Mouse (Mus musculus) effector memory CD4-positive, alpha-beta T cell, adult 7 months (primary cell): ENCODE data around the gene Ncf2. TPM values are rescaled to one million over a fixed set of nuclear protein-coding genes. Genes with fewer than 3 reads are reported as not detected.

Experiments used
- polyA plus RNA-seq: library from polyadenylated mRNA; unstranded; fragments of 100-300 nt; shearing (Covaris generic); gene quantifications from one replicate; pipeline ENCODE4 v1.2.1, GENCODE M21; 2017

The Ncf2 gene
- 1.8 TPM for polyA plus RNA-seq

GRCm38 (mm10) chr1:152799897-152800296 lies at the start of gene Ncf2:
Gene Ncf2 (plus strand): TSS chr1:152800194.

DNA sequence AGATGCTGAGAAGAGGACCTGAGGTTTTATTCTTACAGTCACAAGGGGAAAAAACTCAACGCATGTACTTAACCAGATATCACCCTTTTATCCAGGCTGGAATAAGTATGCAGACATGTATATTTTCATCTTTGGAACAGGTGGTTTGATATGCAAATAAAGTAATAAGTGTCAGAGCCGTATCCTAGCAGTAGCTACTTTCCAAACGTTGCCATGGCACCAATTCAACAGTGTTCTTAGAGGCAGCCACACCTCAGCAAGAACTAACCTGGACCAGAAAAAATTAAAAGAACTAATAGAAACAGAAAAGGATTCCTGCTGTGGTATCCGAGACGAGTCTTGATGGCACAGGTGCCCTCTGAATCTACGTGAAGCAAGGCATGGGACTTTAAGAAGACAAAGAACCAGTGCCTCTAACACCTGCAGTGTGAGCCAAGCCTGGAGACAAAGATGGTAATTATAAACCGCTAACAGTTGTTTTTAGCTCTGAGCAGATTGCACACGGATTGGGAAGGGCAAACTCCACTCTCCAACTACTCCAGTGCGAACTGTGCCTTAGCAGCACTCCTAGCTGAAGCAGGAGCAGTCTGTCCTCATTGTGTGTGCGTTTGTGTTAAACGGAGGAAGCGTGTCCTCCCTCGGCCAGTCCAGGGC lies 49.6 kb upstream of the Ncf2 start, which contains the start of gene Apobec4:
Apobec4 (plus strand) TSS at position 240 of the 654 bp plus-strand sequence.

DNA sequence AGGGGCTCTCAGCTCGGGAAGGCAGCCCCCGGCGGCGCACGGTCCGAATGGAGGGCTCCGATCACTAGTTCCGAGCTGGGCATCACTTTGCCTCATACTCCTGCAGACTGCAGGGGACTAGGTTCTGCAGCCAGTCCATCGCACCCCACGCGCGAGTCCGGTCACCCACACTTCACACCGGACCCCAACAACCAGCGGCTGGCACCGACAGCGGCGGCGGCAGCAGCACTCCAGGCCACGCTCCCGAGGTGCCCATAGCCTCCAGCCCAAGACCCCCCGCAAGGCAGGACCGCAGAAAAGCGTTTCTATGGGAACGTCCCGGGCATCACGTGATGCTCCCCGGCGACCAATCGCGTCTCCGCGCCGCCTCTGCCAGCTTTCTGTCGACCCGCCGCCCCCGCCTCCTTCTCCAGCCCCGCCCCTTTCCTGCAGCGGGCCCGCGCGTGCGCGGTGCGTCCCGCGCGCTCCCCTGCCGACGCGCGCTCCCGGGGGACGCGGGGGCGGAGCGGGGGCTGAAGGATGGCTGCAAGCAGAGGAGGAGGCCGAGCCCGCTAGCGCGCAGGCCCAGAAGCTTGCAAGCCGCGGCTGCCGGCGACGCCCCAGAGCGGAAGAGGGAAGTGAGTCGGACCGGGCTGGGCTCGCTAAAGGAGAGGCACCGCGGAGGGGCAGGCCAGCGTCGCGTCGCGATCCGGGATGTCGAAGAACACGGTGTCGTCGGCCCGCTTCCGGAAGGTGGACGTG lies 33.8 kb upstream of the Ncf2 start, which contains the start of the genes Rgl1 and Arpc5:
Rgl1 (minus strand) TSS at position 320 of the 741 bp plus-strand sequence.
Arpc5 (plus strand) TSS at position 511 of the 741 bp plus-strand sequence.

Other genes with a start within 250 kb of the Ncf2 start
- gene Apobec4, start 49.6 kb upstream of the Ncf2 start, polyA plus RNA-seq = not detected
- 0.62 TPM for gene Rgl1, start 33.8 kb upstream of the Ncf2 start, polyA plus RNA-seq
- 620 TPM for gene Arpc5, start 33.7 kb upstream of the Ncf2 start, polyA plus RNA-seq
- 45.8 TPM for gene Smg7, start 102.5 kb downstream of the Ncf2 start, polyA plus RNA-seq
- 12.5 TPM for gene Nmnat2, start 154.8 kb downstream of the Ncf2 start, polyA plus RNA-seq